Mouse (Mus musculus) T-cell, adult 2 months (primary cell): Measurements from ENCODE around the gene Nfkbid.
"Not testable (repeated sequence)": the region's sequence is repeated elsewhere in the genome, so short reads cannot be mapped to it uniquely, and the experiment has no call there.

Experiments used
- DNase-seq: peaks from one replicate; pipeline ENCODE4 v3.0.0; 2022; ENCODE audit warnings: low spot score

Nfkbid gene

DNA sequence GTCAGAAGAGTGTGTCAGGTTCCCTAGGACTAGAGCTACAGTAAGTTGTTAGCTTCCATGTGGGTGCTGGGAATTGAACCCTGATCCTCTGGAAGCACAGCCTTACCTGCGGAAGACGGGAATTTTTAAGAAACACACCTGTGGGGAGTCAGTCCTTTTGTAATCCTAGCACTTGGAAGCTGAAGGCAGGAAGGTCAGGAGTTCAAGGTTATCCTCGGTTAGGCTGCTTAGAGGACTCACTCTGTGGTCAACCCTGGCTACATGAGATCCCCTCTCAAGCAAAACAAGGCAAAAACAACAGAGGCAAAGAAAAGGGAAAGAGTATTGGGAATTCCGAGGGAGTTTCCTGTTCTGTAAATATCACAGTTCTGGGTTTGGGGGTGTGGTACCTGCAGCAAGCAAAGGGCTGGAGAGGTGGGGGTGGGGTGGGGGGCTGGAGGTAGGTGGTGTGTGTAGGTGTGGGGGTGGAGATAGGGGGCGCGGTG is 43.3 kb downstream of the Nfkbid start:
- DNase-seq, result no peak

GRCm38 (mm10) chr7:30472411-30472810 is 50.9 kb downstream of the Nfkbid start:
- DNase-seq, result peak; percentile 26

GRCm38 (mm10) chr7:30474999-30475398 is 53.5 kb downstream of the Nfkbid start:
- DNase-seq, result no peak

DNA sequence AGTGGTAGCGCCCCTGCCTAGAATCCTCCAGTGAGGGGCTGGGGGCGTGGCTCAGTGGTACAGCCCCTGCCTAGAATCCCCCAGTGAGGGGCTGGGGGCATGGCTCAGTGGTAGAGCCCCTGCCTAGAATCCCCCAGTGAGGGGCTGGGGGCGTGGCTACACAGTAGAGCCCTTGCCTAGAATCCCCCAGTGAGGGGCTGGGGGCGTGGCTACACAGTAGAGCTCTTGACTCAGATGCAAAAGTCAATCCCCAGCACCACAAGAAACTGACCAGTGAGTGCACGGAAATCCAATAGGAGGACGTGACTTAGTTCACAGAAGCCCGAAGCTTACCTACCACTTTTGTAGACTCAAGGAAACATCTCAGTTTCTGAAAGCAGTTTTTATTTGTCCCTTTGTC is 54.6 kb downstream of the Nfkbid start:
- not testable (repeated sequence) for DNase-seq

GRCm38 (mm10) chr7:30477415-30478381 is 56.2 kb downstream of the Nfkbid start:
- DNase-seq, result no peak
